Mouse (Mus musculus) myocyte (in vitro differentiated cells): ENCODE data around the gene Polr1a.

ENCODE experiments used
- E2F4 ChIP-seq: IDR thresholded peaks from one replicate; pipeline ENCODE4 v1.6.1; 2011; ENCODE audit warnings: mild to moderate bottlenecking, control low read depth, moderate library complexity; ENCODE audit not compliant: insufficient read depth
- MAX ChIP-seq: IDR thresholded peaks from one replicate; pipeline ENCODE4 v1.6.1; 2011; ENCODE audit warnings: low read depth, mild to moderate bottlenecking, control low read depth
- POLR2A ChIP-seq: IDR thresholded peaks from one replicate; pipeline ENCODE4 v1.6.1; 2011; ENCODE audit warnings: low read depth, mild to moderate bottlenecking, control low read depth, moderate library complexity; ENCODE audit not compliant: insufficient read length
- USF1 ChIP-seq: IDR thresholded peaks from one replicate; pipeline ENCODE4 v1.6.1; 2011; ENCODE audit warnings: low read depth, mild to moderate bottlenecking, control low read depth, moderate library complexity

DNA sequence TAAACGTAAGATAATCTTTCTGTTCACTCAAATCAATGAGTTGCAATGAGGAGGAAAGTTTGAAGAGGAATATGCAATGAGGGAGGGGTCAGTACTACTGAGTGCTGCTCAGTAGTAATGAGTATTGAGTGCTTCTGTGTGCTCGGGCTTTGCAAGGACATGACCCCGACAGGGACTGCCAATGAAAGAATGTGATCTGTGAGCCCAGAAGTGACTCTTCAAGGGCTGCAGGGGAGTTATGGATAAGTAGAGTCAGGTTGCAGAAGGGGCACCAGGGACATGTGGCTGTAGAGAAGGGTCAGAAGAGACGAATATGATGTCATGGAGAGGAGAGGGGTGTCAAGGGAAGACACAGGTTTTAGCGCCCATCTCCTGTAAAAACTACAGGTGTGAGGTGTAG is 23.5 kb downstream of the Polr1a start:
- TF ChIP-seq E2F4: no peak
- TF ChIP-seq POLR2A: no peak
- TF ChIP-seq MAX: no peak
- no peak for TF ChIP-seq USF1
